ENCODE assay signal across 8 mouse cellular contexts in genomic region chr4:88782335-88782734, GRCm38 (mm10). TPM values are rescaled to one million over a fixed set of nuclear protein-coding genes. Genes with fewer than 3 reads are reported as not detected.
DNase-seq lines count a peak whose midpoint lies in the region; ATAC-seq and TF ChIP-seq lines count a peak whose summit lies in the region.
"Not testable (repeated sequence)": the region's sequence is repeated elsewhere in the genome, so short reads cannot be mapped to it uniquely, and the experiment has no call there.
"Had no signal": no experiment of that assay in that cellular context is flagged by ENCODE, and none has a peak within 500 bp of the region (broad histone marks: within the 10 kb centered on the region; RNA-seq: fewer than 3 reads in every experiment).

No protein-coding gene starts in this region.

- H3K27me3 ChIP-seq in embryonic facial prominence, embryonic 12.5 days; hindbrain, embryonic 10.5 days (ENCODE audit: insufficient read depth, poor library complexity, severe bottlenecking); kidney, adult 2 months (replicated peaks; ENCODE audit: control insufficient read depth, insufficient read depth, low read length); limb, embryonic 14.5 days (ENCODE audit: control insufficient read depth, insufficient read depth, low read length); lung, embryonic 16.5 days (ENCODE audit: control insufficient read depth, insufficient read depth, low read depth, low read length); neural tube, embryonic 12.5 days (replicated peaks): not testable (repeated sequence)

- H3K9ac ChIP-seq in embryonic facial prominence, embryonic 12.5 days; limb, embryonic 14.5 days (ENCODE audit: low read depth, low read length, severe bottlenecking); lung, embryonic 16.5 days (ENCODE audit: low read length); neural tube, embryonic 12.5 days: not testable (repeated sequence)

- not testable (repeated sequence) for TF ChIP-seq CTCF in kidney, adult 2 months (conservative IDR thresholded peaks at IDR 0.05; ENCODE audit: insufficient read depth, insufficient read length, low read depth, low read length)

- not testable (repeated sequence) for H3K36me3 ChIP-seq in embryonic facial prominence, embryonic 12.5 days; hindbrain, embryonic 10.5 days; kidney, adult 2 months (ENCODE audit: control insufficient read depth, insufficient read depth, low read length); limb, embryonic 14.5 days (ENCODE audit: control insufficient read depth, insufficient read depth, low read length); lung, embryonic 16.5 days (ENCODE audit: control insufficient read depth, insufficient read depth, low read length); neural tube, embryonic 12.5 days

- TF ChIP-seq POLR2A in kidney, adult 2 months (IDR thresholded peaks at IDR 0.05; ENCODE audit: low read depth, low read length); limb, embryonic 14.5 days (IDR thresholded peaks at IDR 0.05; ENCODE audit: borderline replicate concordance, extremely low read depth, insufficient read depth, insufficient read length): not testable (repeated sequence)

- peak overlapping the region; percentile 30; the same call in 1 of the 2 replicates for H3K4me2 ChIP-seq in embryonic facial prominence, embryonic 12.5 days (replicated peaks)
- peak overlapping the region; percentile 29 for H3K4me2 ChIP-seq in limb, embryonic 14.5 days (replicated peaks; ENCODE audit: low read depth, low read length, severe bottlenecking)
- 0 out of 2 replicates have a peak overlapping the region, but pooled peaks have one; percentile 22 for H3K4me2 ChIP-seq in lung, embryonic 16.5 days (ENCODE audit: low read depth, low read length)
- peak overlapping the region; percentile 44 for H3K4me2 ChIP-seq in neural tube, embryonic 12.5 days (replicated peaks)

- 0 out of 2 replicates have a peak overlapping the region, but pooled peaks have one; percentile 22 for H3K4me3 ChIP-seq in embryonic facial prominence, embryonic 12.5 days
- 0 out of 2 replicates have a peak overlapping the region, but pooled peaks have one; percentile 29 for H3K4me3 ChIP-seq in hindbrain, embryonic 10.5 days
- 0 out of 2 replicates have a peak overlapping the region, but pooled peaks have one; percentile 15 for H3K4me3 ChIP-seq in kidney, adult 2 months (ENCODE audit: insufficient read depth, low read depth, low read length)
- H3K4me3 ChIP-seq in limb, embryonic 14.5 days (replicated peaks; ENCODE audit: low read length) = peak overlapping the region; percentile 17; the same call in 1 of the 2 replicates
- peak overlapping the region; percentile 37 for H3K4me3 ChIP-seq in lung, embryonic 16.5 days (ENCODE audit: low read length)
- not testable (repeated sequence) for H3K4me3 ChIP-seq in neural tube, embryonic 12.5 days

- not testable (repeated sequence) for H3K9me3 ChIP-seq in embryonic facial prominence, embryonic 12.5 days; hindbrain, embryonic 10.5 days; limb, embryonic 14.5 days (ENCODE audit: control insufficient read depth, low read length); lung, embryonic 16.5 days (ENCODE audit: control insufficient read depth, low read length); neural tube, embryonic 12.5 days

- ATAC-seq in embryonic facial prominence, embryonic 12.5 days (ENCODE audit: insufficient number of reproducible peaks, insufficient read depth, low FRiP score, low TSS enrichment); limb, embryonic 14.5 days (ENCODE audit: low FRiP score, low read depth); lung, embryonic 16.5 days (ENCODE audit: low read depth); neural tube, embryonic 12.5 days (ENCODE audit: low FRiP score, low read depth): not testable (repeated sequence)

- peak; percentile 94 for DNase-seq in heart, adult 11 months
- DNase-seq in hindbrain, embryonic 10.5 days (ENCODE audit: low spot score); limb, embryonic 14.5 days (ENCODE audit: low spot score): not testable (repeated sequence)
- DNase-seq in kidney, adult 2 months = peak; percentile 28

- H3K27ac ChIP-seq in embryonic facial prominence, embryonic 12.5 days; hindbrain, embryonic 10.5 days; limb, embryonic 14.5 days (replicated peaks; ENCODE audit: low read depth, low read length); neural tube, embryonic 12.5 days: not testable (repeated sequence)
- 0 out of 2 replicates have a peak overlapping the region, but pooled peaks have one; percentile 20 for H3K27ac ChIP-seq in kidney, adult 2 months (ENCODE audit: insufficient read depth, low read depth, low read length)
- peak overlapping the region; percentile 57; the same call in 1 of the 2 replicates for H3K27ac ChIP-seq in lung, embryonic 16.5 days (ENCODE audit: low read length)

- not testable (repeated sequence) for H3K4me1 ChIP-seq in embryonic facial prominence, embryonic 12.5 days; hindbrain, embryonic 10.5 days (replicated peaks); kidney, adult 2 months (ENCODE audit: control insufficient read depth, insufficient read depth, low read length); limb, embryonic 14.5 days (ENCODE audit: control insufficient read depth, insufficient read depth, low read length); lung, embryonic 16.5 days (replicated peaks; ENCODE audit: control insufficient read depth, insufficient read depth, low read length); neural tube, embryonic 12.5 days

- 0% methylated on average over 21 of the region's 31 CpGs for WGBS in embryonic facial prominence, embryonic 12.5 days
- whole genome bisulfite sequencing in hindbrain, embryonic 10.5 days = 0% methylated on average over 18 of the region's 31 CpGs
- WGBS in kidney, adult 2 months = under 1% methylated on average over 15 of the region's 31 CpGs
- 0% methylated on average over 10 of the region's 31 CpGs for WGBS in limb, embryonic 14.5 days
- 0% methylated on average over 3 of the region's 31 CpGs for WGBS in lung, embryonic 16.5 days
- under 1% methylated on average over 17 of the region's 31 CpGs for WGBS in neural tube, embryonic 12.5 days

RNA-seq across cellular contexts. Expression of gene Ifnz, which starts 0.4 kb away (rescaled TPM):
- polyA plus RNA-seq in embryonic facial prominence, embryonic 12.5 days (2016; fragmentation: Nextera tagmentation; extraction: Ambion mirVana) = 0.20 and 0.32 TPM in 2 replicates
- polyA plus RNA-seq in hindbrain, embryonic 10.5 days (2016; fragmentation: Nextera tagmentation; extraction: Ambion mirVana) = 0.31 TPM in 1 of 2 replicates, not detected in the other
- 0.08 TPM in 1 of 2 replicates, not detected in the other for polyA plus RNA-seq in kidney, adult 2 months (2012; rRNA removed)
- polyA plus RNA-seq in limb, embryonic 14.5 days (2012; rRNA removed) = 0.10 and 0.17 TPM in 2 replicates
- polyA plus RNA-seq in limb, embryonic 14.5 days (2014; fragmentation: Nextera tagmentation; extraction: Ambion mirVana) = 0.25 TPM in 1 of 2 replicates, not detected in the other
- 0.34 TPM in 1 of 2 replicates, not detected in the other for polyA plus RNA-seq in lung, embryonic 16.5 days (2015; fragmentation: Nextera tagmentation; extraction: Ambion mirVana)
- polyA plus RNA-seq in neural tube, embryonic 12.5 days (2016; fragmentation: Nextera tagmentation; extraction: Ambion mirVana) = not detected in 2 replicates
- polyA plus RNA-seq: testis, adult 2 months had no signal

RNA-seq across cellular contexts. Expression of gene Gm13272, which starts 2.7 kb away (rescaled TPM):
- not detected in 2 replicates for polyA plus RNA-seq in embryonic facial prominence, embryonic 12.5 days (2016; fragmentation: Nextera tagmentation; extraction: Ambion mirVana)
- not detected in 2 replicates for polyA plus RNA-seq in hindbrain, embryonic 10.5 days (2016; fragmentation: Nextera tagmentation; extraction: Ambion mirVana)
- polyA plus RNA-seq in kidney, adult 2 months (2012; rRNA removed) = not detected in 2 replicates
- polyA plus RNA-seq in limb, embryonic 14.5 days (2012; rRNA removed) = 0.16 TPM in 1 of 2 replicates, not detected in the other
- polyA plus RNA-seq in limb, embryonic 14.5 days (2014; fragmentation: Nextera tagmentation; extraction: Ambion mirVana) = not detected in 2 replicates
- not detected in 2 replicates for polyA plus RNA-seq in lung, embryonic 16.5 days (2015; fragmentation: Nextera tagmentation; extraction: Ambion mirVana)
- polyA plus RNA-seq in neural tube, embryonic 12.5 days (2016; fragmentation: Nextera tagmentation; extraction: Ambion mirVana) = not detected in 2 replicates
- polyA plus RNA-seq: testis, adult 2 months had no signal

RNA-seq across cellular contexts. Expression of gene Gm13276, which starts 3.2 kb away (rescaled TPM):
- polyA plus RNA-seq in embryonic facial prominence, embryonic 12.5 days (2016; fragmentation: Nextera tagmentation; extraction: Ambion mirVana) = not detected in 2 replicates
- not detected in 2 replicates for polyA plus RNA-seq in hindbrain, embryonic 10.5 days (2016; fragmentation: Nextera tagmentation; extraction: Ambion mirVana)
- polyA plus RNA-seq in kidney, adult 2 months (2012; rRNA removed) = not detected in 2 replicates
- polyA plus RNA-seq in limb, embryonic 14.5 days (2012; rRNA removed) = 0.14 and 0.44 TPM in 2 replicates
- polyA plus RNA-seq in limb, embryonic 14.5 days (2014; fragmentation: Nextera tagmentation; extraction: Ambion mirVana) = not detected in 2 replicates
- polyA plus RNA-seq in lung, embryonic 16.5 days (2015; fragmentation: Nextera tagmentation; extraction: Ambion mirVana) = 0.36 and 1.2 TPM in 2 replicates
- not detected in 2 replicates for polyA plus RNA-seq in neural tube, embryonic 12.5 days (2016; fragmentation: Nextera tagmentation; extraction: Ambion mirVana)
- polyA plus RNA-seq: testis, adult 2 months had no signal

RNA-seq across cellular contexts. Expression of gene Gm13289, which starts 5.6 kb away (rescaled TPM):
- not detected in 2 replicates for polyA plus RNA-seq in embryonic facial prominence, embryonic 12.5 days (2016; fragmentation: Nextera tagmentation; extraction: Ambion mirVana)
- polyA plus RNA-seq in hindbrain, embryonic 10.5 days (2016; fragmentation: Nextera tagmentation; extraction: Ambion mirVana) = not detected in 2 replicates
- not detected in 2 replicates for polyA plus RNA-seq in kidney, adult 2 months (2012; rRNA removed)
- polyA plus RNA-seq in limb, embryonic 14.5 days (2012; rRNA removed) = not detected in 2 replicates
- not detected in 2 replicates for polyA plus RNA-seq in limb, embryonic 14.5 days (2014; fragmentation: Nextera tagmentation; extraction: Ambion mirVana)
- polyA plus RNA-seq in lung, embryonic 16.5 days (2015; fragmentation: Nextera tagmentation; extraction: Ambion mirVana) = not detected in 2 replicates
- polyA plus RNA-seq in neural tube, embryonic 12.5 days (2016; fragmentation: Nextera tagmentation; extraction: Ambion mirVana) = not detected in 2 replicates
- polyA plus RNA-seq: testis, adult 2 months had no signal

RNA-seq across cellular contexts. Expression of gene Gm13277, which starts 6.1 kb away (rescaled TPM):
- polyA plus RNA-seq in embryonic facial prominence, embryonic 12.5 days (2016; fragmentation: Nextera tagmentation; extraction: Ambion mirVana) = not detected in 2 replicates
- not detected in 2 replicates for polyA plus RNA-seq in hindbrain, embryonic 10.5 days (2016; fragmentation: Nextera tagmentation; extraction: Ambion mirVana)
- not detected in 2 replicates for polyA plus RNA-seq in kidney, adult 2 months (2012; rRNA removed)
- polyA plus RNA-seq in limb, embryonic 14.5 days (2012; rRNA removed) = not detected in 2 replicates
- polyA plus RNA-seq in limb, embryonic 14.5 days (2014; fragmentation: Nextera tagmentation; extraction: Ambion mirVana) = not detected in 2 replicates
- polyA plus RNA-seq in lung, embryonic 16.5 days (2015; fragmentation: Nextera tagmentation; extraction: Ambion mirVana) = not detected in 2 replicates
- not detected in 2 replicates for polyA plus RNA-seq in neural tube, embryonic 12.5 days (2016; fragmentation: Nextera tagmentation; extraction: Ambion mirVana)
- polyA plus RNA-seq: testis, adult 2 months had no signal
